Mouse (Mus musculus) MN1 (cell line): ENCODE results near the gene Slx1b.
"Not testable (repeated sequence)": the region's sequence is repeated elsewhere in the genome, so short reads cannot be mapped to it uniquely, and the experiment has no call there.

Experiments used
- DNase-seq: peaks from one replicate; pipeline ENCODE4 v3.0.0-alpha.2; 2016; ENCODE audit warnings: low spot score

The Slx1b gene

DNA sequence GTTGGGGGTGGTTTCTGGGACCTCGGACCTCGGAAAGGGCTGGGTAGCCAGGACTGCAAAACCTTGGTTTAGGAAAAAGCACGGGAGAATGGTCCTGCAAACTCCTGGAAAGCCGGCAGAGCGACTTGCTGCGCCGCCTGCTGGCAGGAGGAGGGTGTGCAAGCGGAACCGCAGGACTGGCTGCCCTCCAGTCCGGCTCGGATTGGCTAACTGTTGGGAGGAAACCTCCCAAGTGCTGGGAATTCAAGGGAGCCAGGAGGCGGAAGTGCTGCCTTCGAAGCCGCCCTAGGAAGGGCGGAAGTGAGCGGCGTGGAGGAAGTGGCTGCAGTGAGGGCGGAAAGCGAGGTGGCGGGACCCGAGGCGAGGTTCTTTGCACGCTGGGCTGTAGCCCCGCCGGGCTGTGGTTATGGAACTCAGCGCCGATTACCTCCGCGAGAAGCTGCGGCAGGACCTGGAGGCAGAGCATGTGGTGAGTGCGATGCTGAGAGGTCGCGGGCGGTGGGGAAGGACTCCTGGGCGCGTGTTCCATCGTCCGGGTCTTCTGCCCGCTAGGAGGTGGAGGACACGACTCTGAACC, at the start of gene Slx1b:
Gene Slx1b, minus strand, starts transcription at position 154 of the 577 bp plus-strand sequence.
- peak; percentile 98 for DNase-seq

DNA sequence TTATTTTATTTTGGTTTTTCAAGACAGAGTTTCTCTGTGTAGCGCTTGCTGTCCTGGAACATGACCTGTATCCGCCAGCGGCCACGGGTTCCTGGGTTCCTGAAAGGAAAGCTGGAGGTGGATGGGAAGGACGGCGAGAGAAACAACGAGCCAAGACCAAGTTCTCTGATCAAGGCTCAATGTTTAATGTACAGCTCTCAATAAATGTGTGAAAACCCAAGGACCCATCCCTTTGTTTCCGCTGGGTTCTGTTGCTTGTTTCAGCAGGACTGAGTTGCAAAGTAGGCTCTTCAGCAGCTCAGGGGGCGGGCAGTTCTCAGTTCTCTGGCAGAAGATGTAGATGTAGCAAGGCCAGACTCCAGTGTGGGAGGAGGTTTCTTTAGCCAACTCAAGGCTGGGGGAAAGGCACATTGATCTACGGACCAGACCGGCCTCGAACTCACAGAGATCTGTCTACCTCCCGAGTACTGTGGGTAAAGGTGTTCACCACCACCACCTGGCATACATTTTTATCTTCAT, 46.4 kb upstream of the Slx1b start:
- DNase-seq: no peak

DNA sequence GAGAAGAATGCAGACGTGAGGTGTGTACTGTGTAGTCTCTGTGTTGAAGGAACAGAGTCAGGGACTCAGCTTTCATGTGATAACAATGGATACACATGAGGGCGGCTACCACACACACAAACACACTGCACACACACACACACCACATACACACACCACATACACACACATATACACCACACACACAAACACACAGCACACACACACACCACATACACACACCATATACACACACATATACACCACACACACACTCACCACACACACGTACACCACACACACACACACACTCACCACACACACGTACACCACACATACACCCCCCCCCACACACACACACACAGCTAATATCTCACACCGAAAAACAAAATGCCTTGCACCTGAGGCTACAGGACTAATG, 45.9 kb upstream of the Slx1b start:
- no peak for DNase-seq

DNA sequence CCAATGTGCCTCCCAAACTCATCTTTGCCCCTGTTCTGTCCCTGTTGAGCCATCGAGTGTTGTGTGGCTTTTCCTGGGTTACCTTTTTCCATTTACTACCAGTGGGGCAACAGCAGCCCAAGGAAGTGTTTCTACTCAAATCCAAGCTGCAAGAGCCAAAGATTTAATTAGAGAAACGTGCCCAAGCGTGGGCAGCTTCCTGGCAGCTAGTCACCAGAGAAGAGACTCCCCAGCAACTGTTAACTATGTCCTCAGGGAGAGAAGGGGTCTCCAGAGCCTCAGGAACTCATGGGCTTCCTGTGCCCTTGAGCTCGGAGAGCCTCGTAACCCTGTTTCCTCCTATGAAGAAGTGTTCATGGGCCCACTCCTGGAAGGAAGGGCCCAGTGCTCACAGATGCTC, 45.4 kb upstream of the Slx1b start:
- DNase-seq: peak; percentile 25

DNA sequence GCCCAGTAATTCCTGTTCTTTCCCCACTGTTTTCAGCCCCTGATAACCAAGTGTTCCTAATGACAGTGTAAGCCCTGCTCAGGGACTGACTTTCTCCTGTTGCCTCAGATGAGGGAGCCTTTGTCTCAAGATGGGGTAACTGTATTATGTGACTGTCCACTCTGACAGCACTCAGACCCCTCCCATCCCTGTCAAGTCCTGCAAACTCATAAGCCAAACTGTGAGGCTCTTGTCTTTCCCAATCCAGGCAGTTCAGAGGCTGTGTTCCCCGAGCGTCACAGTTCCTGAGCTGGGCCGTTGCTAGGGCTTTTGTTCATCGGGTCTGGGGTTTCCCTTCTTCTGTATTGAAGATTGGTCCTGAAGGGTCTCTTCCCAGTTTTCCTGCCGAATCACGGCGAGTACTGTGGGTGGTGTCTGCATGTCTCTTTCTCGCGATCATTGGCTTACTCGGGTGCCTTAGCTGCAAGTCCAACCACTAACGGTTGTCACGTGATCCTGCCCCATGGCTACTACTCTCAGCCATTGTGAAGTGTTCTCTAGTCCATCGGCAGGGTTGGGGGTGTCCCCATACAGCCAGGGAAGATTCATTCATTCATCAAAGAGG, 44.6 kb upstream of the Slx1b start:
- DNase-seq: peak; percentile 91

DNA sequence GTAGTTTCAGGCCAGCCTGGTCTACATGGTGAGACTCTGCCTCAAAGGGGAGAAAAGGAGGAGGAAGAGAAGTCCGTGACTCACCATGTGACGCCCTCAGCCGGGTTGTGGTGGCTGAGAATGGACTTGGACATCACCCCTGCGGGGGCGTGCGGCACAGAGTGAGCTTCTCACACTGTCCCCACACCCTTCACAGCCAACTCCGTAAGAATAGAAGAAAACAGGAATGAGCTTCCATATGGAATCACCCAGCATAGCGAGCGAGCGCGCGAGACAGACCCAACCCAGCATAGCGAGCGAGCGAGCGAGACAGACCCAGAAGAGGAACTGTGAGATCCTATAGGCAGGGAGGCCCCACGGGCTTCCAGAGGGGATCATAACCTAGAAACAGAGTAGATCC, 44.0 kb upstream of the Slx1b start:
- peak; percentile 55 for DNase-seq

DNA sequence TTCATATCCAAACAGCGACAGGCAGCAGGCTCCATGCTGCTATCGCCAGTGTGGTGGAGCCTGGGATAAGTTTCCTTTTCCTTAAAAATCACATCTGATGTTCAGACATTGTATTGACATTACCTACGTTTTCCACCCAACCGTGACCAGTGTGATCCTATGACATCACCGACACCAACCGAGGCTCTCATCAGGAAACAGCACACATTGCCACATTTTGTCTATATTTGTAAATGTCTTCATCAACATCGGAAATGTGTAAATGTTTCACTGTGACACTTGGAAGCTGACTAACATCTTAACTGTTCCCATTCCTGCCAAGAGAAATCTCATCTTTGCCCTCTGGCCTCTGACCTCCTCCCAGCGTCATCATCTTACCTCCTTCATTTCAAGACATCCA, 40.5 kb upstream of the Slx1b start:
- DNase-seq: no peak

DNA sequence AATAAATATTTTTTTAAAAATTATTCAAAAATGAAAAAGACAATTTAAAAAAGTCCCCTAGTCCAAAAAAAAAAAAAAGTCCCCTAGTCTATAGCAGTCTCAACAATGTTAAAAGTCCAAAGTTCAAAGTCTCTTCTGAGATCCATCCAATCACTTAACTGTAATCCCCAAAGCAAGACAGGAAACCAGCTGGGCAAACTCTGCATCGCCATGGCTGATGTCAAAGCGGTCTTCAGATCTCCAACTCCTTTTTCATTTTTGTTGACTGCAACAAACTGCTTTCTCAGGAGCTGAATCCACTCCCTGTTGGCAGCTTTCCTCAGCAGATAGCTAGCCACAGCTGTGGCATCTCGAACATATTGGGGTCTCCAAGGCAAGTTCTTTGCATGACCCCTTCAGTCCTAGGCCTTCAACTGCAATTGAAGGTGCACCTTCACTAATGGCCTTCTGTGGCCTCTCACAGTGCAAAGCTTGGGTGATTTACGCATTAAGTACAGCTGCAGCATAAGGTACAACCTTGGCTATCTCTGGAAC, 34.7 kb upstream of the Slx1b start:
- not testable (repeated sequence) for DNase-seq

DNA sequence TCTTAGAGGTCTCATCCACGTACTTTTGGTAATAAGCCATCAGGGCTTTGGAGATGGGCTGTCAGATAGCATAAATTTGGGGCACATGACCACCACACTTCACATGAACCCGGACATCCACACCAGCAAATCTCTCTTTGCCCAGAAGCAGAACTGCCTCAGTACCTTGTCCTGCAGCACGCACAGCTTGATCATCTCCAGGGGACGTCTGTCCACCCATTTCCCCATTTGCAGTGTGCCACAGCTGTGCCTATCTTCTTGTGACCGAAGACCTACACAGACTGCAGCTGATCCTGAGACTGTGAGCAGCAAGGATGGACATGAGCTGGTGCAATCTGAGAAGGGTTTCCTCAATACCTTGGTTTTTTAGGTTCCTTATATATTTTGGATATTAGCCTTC, 30.1 kb upstream of the Slx1b start:
- no peak for DNase-seq

DNA sequence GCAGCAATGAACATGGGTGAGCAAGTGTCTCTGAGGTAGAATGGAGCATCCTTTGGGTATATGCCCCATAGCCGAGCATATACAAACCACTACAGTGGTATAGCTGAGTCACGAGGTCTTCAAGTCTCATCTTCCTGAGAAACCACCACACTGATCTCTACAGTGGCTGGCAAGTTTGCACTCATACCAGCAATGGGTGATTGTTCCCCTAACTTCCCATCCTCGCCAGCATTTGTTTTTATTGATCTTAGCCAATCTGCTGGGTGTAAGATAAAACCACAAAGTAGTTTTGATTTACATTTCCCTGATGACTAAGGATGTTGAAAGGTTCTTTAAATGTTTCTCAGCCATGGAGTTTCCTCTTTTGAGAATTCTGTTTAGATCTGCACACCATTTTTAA, 29.5 kb upstream of the Slx1b start:
- DNase-seq: no peak

DNA sequence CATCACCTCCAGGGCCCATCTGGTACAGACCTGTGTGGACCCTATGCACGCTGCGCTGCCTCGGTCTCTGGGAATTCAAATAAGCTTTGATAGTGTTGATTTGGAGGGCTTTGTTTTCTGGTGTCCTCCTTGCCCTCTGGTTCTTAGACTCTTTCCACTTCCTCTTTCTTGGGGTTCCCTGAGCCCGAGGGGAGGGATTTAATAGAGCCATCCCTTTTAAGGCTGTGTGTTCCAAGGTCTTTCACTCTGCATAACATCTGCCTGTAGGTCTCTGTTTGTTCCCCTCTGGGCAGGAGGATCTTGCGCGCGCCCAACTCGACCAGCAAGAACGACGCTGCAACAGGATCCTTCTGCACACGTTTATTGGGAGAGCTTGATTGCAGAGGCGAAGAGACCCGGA, 26.1 kb upstream of the Slx1b start:
- DNase-seq: no peak

DNA sequence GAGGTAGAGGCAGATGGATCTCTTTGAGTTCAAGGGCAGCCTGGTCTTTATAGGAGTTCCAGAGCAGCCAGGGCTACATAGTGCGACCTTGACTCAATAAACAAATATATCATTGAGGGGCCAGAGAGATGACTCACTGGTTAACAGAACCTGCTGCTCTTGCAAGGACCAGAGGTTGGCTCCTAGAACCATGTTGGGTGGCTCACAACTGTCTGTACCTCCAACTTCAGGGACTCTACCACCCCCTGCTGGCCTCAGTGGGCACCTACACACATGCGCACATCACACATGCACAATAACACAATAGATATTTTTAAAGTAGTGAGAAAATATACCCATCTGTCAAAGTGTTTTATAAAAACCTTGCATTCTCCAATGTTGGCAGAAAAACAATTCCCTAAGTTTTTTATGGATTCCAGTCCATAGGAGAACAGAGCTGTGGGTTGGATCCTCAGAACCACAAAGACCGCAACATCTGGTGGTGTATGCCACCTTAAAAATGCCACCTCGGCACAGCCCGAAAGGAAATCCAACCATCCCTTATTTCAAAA, 23.3 kb upstream of the Slx1b start:
- DNase-seq: no peak

DNA sequence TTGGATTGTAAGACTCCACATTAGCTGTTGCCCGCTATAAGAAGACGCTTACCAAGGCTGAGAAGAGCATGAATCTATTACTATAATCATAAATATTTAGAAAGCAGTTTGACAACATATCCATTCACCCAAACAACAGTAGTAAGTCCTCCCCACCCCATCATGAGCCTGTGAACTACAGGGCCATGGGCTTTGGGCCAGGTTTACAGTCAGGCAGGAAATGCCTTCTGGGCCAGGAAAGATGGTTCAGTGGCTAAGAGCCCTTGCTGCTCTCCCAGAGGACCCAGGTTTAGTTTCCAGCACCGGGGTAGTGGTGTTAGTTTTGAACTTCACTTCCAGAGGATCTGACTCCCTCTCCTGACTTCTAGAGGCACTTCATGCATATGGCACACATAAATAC, 22.0 kb upstream of the Slx1b start:
- no peak for DNase-seq

DNA sequence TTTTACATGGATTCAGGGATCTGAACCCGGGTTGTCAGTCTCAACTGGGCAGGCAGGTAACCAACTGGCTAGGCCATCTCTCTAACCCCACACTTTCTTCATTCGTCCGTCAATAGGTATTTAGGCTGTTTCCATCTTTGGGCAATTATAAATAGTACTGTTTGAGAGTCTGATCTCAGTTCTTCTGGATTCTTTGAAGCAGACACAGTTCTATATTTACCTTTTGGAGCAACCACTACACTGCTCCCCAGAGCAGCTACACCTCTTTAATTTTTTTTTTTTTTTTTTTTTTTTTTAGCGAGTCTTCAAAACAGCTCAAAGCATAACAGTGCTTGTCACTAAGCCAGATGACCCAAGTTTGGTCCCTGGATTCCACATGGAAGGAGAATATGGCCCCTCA, 20.1 kb upstream of the Slx1b start:
- no peak for DNase-seq

DNA sequence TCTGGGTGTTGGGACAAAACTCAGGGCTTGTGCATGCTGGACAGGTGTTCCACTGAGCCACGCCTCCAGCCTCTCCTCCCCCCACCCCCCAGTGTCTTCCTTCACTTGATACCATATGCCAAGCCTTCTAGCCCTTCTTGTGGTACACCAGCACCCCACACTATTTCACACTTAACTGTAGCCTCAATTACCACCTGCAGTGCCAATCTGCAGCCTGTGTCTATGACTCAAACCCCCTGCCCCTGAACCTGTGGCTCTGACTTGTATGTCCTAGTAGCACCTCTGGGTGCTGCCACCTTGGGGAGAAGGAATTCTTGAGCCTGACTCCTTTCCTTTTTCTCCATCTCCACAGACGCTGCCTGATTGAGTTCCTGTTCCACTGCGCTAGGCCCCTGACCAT, 16.3 kb upstream of the Slx1b start:
- no peak for DNase-seq

DNA sequence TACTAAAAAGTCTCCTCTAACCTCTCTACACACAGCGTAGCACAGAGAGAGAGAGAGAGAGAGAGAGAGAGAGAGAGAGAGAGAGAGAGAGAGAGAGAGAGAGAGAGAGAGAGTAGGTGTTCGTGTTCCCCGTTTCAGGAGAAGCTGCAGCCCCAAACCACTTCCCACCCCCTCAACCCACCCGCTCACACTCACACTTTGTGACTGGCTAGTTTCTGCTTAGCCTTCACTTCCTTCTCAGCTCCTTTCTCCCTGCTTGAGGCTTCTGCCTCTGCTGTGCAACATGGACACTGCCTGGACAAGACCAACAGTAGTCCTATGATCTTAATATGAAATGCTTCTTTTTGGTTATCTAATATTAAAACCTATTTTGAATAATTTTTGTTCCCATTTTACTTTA, 14.7 kb upstream of the Slx1b start:
- no peak for DNase-seq

DNA sequence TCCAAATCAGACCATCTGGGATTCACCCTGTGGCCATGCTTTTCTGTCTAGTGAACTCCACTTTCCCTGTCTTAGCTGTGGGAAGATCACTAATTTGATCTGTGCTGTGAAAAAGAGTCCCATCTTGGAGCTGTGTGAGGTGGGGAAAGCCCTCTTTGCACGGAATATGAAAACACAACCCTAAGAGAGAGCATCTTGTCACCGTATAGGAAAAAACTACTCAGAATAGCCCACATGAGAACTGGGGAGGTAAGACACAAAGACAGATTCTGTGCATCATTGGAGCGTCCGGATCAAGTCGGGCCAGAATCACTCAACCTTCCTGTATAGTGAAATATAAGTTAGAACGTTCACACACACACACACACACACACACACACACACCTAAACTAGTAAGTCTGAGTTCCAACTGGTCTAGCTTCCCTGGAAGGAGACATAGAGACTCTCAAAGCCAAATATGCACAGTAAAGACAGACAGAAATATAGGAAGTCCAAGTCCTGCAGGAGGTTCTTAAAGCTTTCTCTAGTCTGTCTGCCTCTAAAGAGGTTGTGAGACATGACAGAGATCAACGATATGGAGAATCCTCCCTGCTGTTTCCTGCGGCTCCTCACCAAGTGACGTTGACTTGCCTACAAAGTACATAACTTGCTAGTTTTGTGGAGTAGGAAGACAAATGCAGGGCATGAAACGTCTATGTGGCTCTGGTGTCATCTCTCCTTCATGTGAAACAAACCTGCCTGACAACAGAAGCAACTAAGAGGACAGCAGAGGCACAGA, 12.8 kb upstream of the Slx1b start:
- no peak for DNase-seq

DNA sequence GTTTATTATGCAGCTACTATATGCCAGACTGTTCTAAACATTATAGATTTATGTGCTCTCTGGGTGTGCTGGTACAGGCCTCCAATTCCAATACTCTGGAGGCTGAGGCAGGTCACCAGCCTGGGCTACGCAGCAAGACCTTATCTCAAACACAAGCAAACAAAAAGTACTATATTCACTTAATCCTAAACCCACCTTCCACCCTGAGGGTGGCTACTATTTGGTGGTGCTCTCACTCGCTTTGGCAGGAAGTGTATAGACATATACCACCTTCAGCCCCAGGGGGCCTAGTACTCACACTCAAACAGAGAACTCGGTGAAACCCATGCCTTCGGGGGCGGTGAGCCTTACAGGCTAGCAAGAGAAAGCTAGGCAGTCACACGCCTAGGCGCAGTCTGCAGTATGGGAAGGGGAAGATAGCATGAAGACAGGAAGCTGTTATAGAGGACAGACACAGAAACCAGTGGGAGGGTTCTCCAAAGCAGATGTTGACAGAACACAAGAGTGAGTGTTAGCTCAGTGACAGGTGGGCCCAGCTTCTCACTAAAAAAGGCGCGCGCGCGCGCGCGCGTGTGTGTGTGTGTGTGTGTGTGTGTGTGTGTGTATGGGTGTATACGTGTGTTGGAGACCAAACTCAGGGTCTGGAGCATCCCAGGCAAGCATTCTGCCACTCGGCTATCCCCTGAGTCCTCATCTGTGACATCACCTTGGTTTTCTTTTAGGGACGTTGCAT, 12.0 kb upstream of the Slx1b start, which contains the start of gene Coro1a:
Gene Coro1a, minus strand, starts transcription at position 346 of the 733 bp plus-strand sequence.
- DNase-seq: no peak

DNA sequence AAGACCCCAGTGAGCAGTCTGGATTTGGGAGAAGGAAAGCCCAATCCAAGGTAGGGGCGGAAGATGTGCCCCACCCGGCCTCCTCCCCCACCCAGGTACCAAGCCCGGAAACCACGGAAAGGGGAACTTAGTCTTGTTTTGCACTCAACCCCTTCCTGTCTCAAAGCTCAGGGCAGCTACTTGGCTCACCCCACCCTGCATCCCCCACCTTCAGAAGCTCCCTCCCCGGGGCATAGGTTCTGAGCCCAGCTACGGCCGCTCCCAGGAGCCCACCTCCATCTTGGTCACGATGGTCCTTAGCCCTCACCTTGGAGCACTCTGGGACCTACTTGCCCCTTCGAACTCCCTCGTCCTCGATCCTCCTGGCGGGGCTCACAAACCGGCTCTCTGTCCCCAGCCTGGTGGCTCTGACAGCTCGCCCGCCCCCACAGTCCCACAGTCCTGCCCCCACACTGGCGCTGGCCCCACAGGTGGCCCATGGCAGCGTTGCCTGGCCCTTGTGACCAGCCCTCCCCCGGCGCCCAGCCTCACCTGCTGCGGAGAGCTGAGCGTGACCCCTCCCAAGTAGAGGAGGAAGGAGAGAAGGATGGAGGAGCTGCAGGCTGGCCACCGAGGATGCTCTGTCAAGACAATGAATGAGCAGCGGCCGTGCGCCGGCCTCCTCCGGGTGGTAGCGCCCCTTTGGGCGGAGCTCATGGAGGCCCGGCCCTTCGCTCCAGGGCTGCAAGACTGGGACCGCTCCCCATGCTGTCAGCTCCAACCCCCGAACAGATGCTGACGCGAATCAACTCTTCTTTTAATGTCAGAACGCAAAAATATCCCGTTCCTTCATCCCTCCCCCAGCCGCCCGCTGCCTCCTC, 8.8 kb upstream of the Slx1b start:
- peak; percentile 86 for DNase-seq

DNA sequence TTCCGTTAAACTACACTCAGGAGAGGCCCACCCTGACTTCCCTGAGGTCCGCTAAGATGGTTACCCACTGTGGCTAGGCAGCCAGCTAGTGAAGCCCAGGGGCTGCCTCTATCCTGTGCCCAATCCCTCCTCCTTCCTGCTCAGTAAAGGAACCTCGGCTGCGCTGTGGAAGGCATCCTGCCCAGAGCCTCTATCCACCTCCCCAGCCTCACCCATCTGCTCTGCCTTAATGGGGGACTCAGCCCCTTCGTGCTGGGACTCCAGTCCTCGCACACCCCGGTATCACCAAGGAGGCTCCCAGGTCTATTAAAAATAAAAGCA, 8.1 kb upstream of the Slx1b start:
- no peak for DNase-seq
